Mouse (Mus musculus): ENCODE data around the gene Ugt1a8.

The Ugt1a8 gene

GRCm38 (mm10) chr1:88262961-88263360, 175.3 kb downstream of the Ugt1a8 start:
- no peak for DNase-seq

- DNase-seq: no peak
Observed at GRCm38 (mm10) chr1:88263778-88264177, 176.2 kb downstream of the Ugt1a8 start.

GRCm38 (mm10) chr1:88264237-88264868, 176.7 kb downstream of the Ugt1a8 start:
- no peak for DNase-seq

GRCm38 (mm10) chr1:88264869-88265240, 177.2 kb downstream of the Ugt1a8 start:
- DNase-seq: no peak

- DNase-seq: no peak
Observed at GRCm38 (mm10) chr1:88266123-88266522, 178.5 kb downstream of the Ugt1a8 start.

GRCm38 (mm10) chr1:88267489-88267888, 179.9 kb downstream of the Ugt1a8 start:
- no peak for DNase-seq

- DNase-seq: no peak
Observed at GRCm38 (mm10) chr1:88268070-88268469, 180.5 kb downstream of the Ugt1a8 start.
